Mouse (Mus musculus) midbrain, embryonic 16.5 days (tissue): ENCODE results near the gene Pecam1. TPM values are rescaled to one million over a fixed set of nuclear protein-coding genes. Genes with fewer than 3 reads are reported as not detected.
"Not testable (repeated sequence)": the region's sequence is repeated elsewhere in the genome, so short reads cannot be mapped to it uniquely, and the experiment has no call there.

Source experiments
- ATAC-seq: fragments of 200-750 bp; cut with Nextera tagmentation; 2 replicates; pipeline ENCODE4 v1.8.0; 2017; ENCODE audit warnings: moderate TSS enrichment
- H3K27ac ChIP-seq: fragments of 300-500 bp; sonication (generic); 2 replicates; pipeline ENCODE4 v1.5.1; 2014; ENCODE audit warnings: mild to moderate bottlenecking, low read length, mixed read lengths
- H3K27me3 ChIP-seq: fragments of 300-500 bp; sonication (generic); 2 replicates; pipeline ENCODE4 v1.6.1; 2014; ENCODE audit warnings: low read depth, low read length, mixed read lengths; ENCODE audit not compliant: control insufficient read depth, insufficient read depth
- H3K36me3 ChIP-seq: fragments of 300-500 bp; sonication (generic); 2 replicates; pipeline ENCODE4 v1.6.1; 2014; ENCODE audit warnings: mild to moderate bottlenecking, low read length, moderate library complexity, mixed read lengths; ENCODE audit not compliant: control insufficient read depth, insufficient read depth
- H3K4me1 ChIP-seq: fragments of 300-500 bp; sonication (generic); 2 replicates; pipeline ENCODE4 v1.6.1; 2014; ENCODE audit warnings: mild to moderate bottlenecking, low read length, mixed read lengths; ENCODE audit not compliant: control insufficient read depth, insufficient read depth
- H3K4me2 ChIP-seq: fragments of 300-500 bp; sonication (generic); 2 replicates; pipeline ENCODE4 v1.6.1; 2014; ENCODE audit warnings: mild to moderate bottlenecking, low read length, mixed read lengths
- H3K4me3 ChIP-seq: fragments of 300-500 bp; sonication (generic); 2 replicates; pipeline ENCODE4 v1.5.1; 2014; ENCODE audit warnings: low read depth, mild to moderate bottlenecking, low read length, moderate library complexity, mixed read lengths
- H3K9ac ChIP-seq: fragments of 300-500 bp; sonication (generic); 2 replicates; pipeline ENCODE4 v1.6.1; 2014; ENCODE audit warnings: low read depth, low read length, mixed read lengths
- H3K9me3 ChIP-seq: fragments of 300-500 bp; sonication (generic); replicated peaks from 2 replicates; pipeline ENCODE4 v1.6.1; 2014; ENCODE audit warnings: mild to moderate bottlenecking, low read length, mixed read lengths; ENCODE audit not compliant: control insufficient read depth, poor library complexity, severe bottlenecking
- WGBS: fragments of 180-500 bp; shearing (Covaris S2); extraction: QIAGEN DNeasy Blood & Tissue Kit; methylation state at CpG from one replicate; pipeline ENCODE4 v1.1.7; 2014; 5-methylcytosine and 5-hydroxymethylcytosine counted together
- polyA plus RNA-seq: library from polyadenylated mRNA; unstranded; fragments of >200 nt; fragmentation: Nextera tagmentation; extraction: Ambion mirVana; gene quantifications from 2 replicates; pipeline ENCODE4 v1.2.1, GENCODE M21; 2015

The Pecam1 gene
- polyA plus RNA-seq, 1 experiment from 2014 or later = 14.1 TPM

DNA sequence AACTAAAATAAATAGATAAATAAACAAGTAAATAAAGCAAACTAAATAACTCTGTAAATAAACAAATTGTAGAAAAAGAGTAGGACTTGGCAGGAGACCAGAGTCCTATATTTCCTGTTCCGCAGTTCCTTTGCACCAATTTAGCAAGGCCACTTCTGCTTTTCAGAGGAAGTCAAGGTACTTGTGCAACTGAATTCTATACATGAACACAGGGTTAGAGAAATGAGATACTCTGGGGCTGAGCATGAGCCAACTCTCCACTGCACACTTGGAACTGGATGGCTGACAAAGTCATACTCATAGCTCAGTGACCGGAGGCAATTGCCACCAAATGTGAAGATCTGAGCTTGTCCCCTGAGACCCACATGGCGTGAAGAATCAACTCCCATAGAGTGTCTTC lies 8.6 kb upstream of the Pecam1 start:
- no peak for ATAC-seq
- Histone ChIP-seq H3K9me3 (no peaks in the 10 kb centered on the region), H3K27me3 (no peaks in the 10 kb centered on the region), H3K4me2 (no peak overlapping the region), H3K27ac (no peak overlapping the region), H3K9ac (no peak overlapping the region), H3K4me1 (no peaks in the 10 kb centered on the region), H3K4me3 (no peak overlapping the region), H3K36me3 (no peaks in the 10 kb centered on the region)
- 97% methylated on average over 3 of the region's 3 CpGs for WGBS

GRCm38 (mm10) chr11:106755583-106755982 lies 5.2 kb upstream of the Pecam1 start:
- H3K9ac ChIP-seq = no peak overlapping the region
- no peak overlapping the region for H3K27ac ChIP-seq
- H3K36me3 ChIP-seq = no peaks in the 10 kb centered on the region
- H3K9me3 ChIP-seq = no peaks in the 10 kb centered on the region
- WGBS = 22% methylated on average over 5 of the region's 5 CpGs
- no peaks in the 10 kb centered on the region for H3K27me3 ChIP-seq
- no peaks in the 10 kb centered on the region for H3K4me1 ChIP-seq
- no peak overlapping the region for H3K4me2 ChIP-seq
- ATAC-seq = no peak
- H3K4me3 ChIP-seq = no peak overlapping the region

DNA sequence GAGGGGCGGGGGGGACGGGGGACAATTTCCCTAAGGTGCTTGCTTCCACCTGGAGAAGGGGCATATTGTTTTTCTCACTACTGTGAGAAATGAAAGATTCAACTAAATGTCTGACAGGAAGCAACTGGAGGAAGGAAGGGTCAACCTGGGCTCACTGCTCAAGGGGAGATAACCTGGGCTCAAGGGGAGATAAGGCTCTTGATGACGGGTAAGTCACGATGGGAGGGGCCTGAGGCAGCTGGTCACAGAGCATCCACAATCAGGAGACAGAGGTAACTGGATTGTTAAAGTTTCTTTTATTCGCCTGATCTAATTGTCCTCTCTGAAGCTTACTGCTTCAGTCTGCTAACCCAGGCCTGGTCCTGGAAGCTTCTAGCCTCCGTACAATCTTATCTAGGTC lies 2.9 kb upstream of the Pecam1 start:
- H3K27me3 ChIP-seq = no peaks in the 10 kb centered on the region
- no peak overlapping the region for H3K27ac ChIP-seq
- H3K9me3 ChIP-seq = no peaks in the 10 kb centered on the region
- no peak overlapping the region for H3K9ac ChIP-seq
- no peak overlapping the region for H3K4me2 ChIP-seq
- no peaks in the 10 kb centered on the region for H3K4me1 ChIP-seq
- 86% methylated on average over 6 of the region's 6 CpGs for WGBS
- ATAC-seq = no peak
- H3K36me3 ChIP-seq = no peaks in the 10 kb centered on the region
- H3K4me3 ChIP-seq = no peak overlapping the region

DNA sequence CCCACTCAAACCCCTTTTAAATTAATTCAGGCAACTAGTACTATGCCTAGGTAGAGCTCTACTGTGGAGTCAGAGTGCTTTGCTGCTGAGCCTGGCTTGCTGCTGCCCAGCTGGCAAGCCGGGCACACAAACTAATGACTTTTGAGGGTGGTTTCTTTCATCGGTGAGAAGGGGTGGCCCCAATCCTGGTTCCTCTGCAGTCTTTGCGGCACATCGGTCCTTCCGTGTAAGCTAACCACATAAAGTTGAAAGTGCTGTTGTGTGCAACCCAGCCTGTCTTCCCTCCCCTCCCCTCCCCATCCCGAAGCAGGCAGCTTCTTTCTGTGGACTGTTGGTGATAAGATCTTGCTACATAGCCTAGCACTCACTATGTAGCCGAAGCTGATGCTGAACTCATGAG lies 1.7 kb upstream of the Pecam1 start:
- Histone ChIP-seq H3K9me3 (no peaks in the 10 kb centered on the region), H3K4me3 (no peak overlapping the region), H3K36me3 (no peaks in the 10 kb centered on the region), H3K4me1 (no peaks in the 10 kb centered on the region), H3K27me3 (no peaks in the 10 kb centered on the region), H3K9ac (no peak overlapping the region), H3K4me2 (no peak overlapping the region), H3K27ac (no peak overlapping the region)
- WGBS = 92% methylated on average over 7 of the region's 7 CpGs
- ATAC-seq = no peak

- Histone ChIP-seq H3K9me3 (no peaks in the 10 kb centered on the region), H3K27me3 (no peaks in the 10 kb centered on the region), H3K4me2 (no peak within 1 kb of the TSS), H3K4me3 (no peak within 1 kb of the TSS), H3K27ac (no peak within 1 kb of the TSS), H3K4me1 (no peaks in the 10 kb centered on the region), H3K9ac (no peak within 1 kb of the TSS), H3K36me3 (no peaks in the 10 kb centered on the region)
- ATAC-seq = no peak
- WGBS = 91% methylated on average over 17 of the region's 17 CpGs
These were observed 901 bp upstream of the Pecam1 start, which contains the start of gene Milr1 for GRCm38 (mm10) chr11:106751039-106752018. Gene Milr1, plus strand, starts transcription at chr11:106751226.

DNA sequence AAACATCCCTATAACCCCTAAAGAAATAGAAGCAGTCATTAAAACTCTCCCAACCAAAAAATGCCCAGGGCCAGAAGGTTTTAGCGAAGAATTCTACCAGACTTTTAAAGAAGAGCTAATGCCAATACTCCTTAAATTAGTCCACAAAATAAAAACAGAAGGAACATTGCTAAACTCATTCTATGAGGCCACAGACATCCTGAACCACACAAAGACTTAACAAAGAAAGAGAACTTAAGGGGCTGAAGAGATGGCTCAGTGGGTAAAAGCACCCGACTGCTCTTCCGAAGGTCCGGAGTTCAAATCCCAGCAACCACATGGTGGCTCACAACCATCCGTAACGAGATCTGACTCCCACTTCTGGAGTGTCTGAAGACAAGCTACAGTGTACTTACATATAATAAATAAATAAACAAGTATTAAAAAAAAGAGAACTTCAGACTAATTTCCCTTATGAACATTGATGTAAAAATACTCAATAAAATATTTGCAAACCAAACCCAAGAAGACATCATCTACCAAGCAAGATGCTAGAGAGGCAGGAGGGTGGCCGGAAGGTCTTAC lies 789 bp downstream of the Pecam1 start:
- not testable (repeated sequence) for ATAC-seq

DNA sequence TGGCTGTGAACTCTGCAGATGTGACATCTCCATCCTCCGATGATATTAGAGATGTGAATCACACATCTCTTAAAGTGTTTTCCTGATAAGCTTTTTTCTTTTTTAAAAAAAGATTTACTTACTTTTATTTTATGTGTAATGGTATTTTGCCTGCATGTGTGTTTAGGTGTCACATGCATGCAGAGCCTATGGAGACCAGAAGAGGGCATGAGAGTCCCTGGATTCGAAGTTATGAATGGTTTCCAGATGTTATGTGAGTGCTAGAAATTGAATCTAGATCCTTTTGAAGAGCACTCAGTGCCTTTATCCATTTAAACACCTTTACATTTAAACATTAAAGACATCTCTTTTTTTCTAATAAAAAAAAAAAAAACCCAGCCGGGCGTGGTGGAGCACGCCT lies 5.5 kb downstream of the Pecam1 start:
- no peak for ATAC-seq
- no peak overlapping the region for H3K4me2 ChIP-seq
- H3K9ac ChIP-seq = no peak overlapping the region
- H3K27me3 ChIP-seq = no peaks in the 10 kb centered on the region
- no peaks in the 10 kb centered on the region for H3K9me3 ChIP-seq
- H3K27ac ChIP-seq = no peak overlapping the region
- no peak overlapping the region for H3K4me3 ChIP-seq
- peaks cover 4% of the 10 kb centered on the region for H3K4me1 ChIP-seq
- no peaks in the 10 kb centered on the region for H3K36me3 ChIP-seq
- WGBS = 93% methylated on average over 5 of the region's 5 CpGs

More for the DNA sequence above, 789 bp downstream of the Pecam1 start:
- H3K27me3 ChIP-seq, H3K36me3 ChIP-seq, H3K4me1 ChIP-seq, H3K9ac ChIP-seq, H3K9me3 ChIP-seq, H3K4me2 ChIP-seq, H3K4me3 ChIP-seq, H3K27ac ChIP-seq: not testable (repeated sequence)
- WGBS = 94% methylated on average over 7 of the region's 7 CpGs

GRCm38 (mm10) chr11:106742388-106742841 lies 8.0 kb downstream of the Pecam1 start:
- Histone ChIP-seq H3K4me2 (no peak overlapping the region), H3K4me3 (no peak overlapping the region), H3K9me3 (no peaks in the 10 kb centered on the region), H3K36me3 (no peaks in the 10 kb centered on the region), H3K9ac (no peak overlapping the region), H3K27ac (no peak overlapping the region), H3K4me1 (peaks cover 10% of the 10 kb centered on the region), H3K27me3 (no peaks in the 10 kb centered on the region)
- no peak for ATAC-seq
- 48% methylated on average over 6 of the region's 6 CpGs for WGBS

DNA sequence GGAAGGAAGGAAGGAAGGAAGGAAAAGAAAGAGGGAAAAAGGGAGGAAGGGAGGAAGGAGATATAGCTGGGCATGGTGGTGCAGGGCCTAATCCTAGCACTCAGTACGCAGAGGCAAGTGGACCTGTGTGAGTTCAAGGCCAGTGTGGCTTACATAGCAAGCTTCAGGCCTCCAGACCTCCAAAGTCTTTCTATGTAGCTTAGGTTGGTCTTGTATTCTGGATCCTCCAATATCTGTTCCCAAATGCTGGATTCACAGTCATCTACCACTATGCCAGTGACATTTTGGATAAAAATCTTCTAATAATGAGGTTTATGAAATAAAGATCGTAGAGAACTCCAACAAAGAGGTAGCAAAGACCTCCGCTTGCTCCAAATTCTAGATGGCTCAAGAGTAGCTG lies 8.6 kb downstream of the Pecam1 start:
- Histone ChIP-seq H3K36me3 (no peaks in the 10 kb centered on the region), H3K4me3 (no peak overlapping the region), H3K9ac (no peak overlapping the region), H3K4me1 (peaks cover 15% of the 10 kb centered on the region), H3K4me2 (no peak overlapping the region), H3K27me3 (no peaks in the 10 kb centered on the region), H3K27ac (no peak overlapping the region), H3K9me3 (no peaks in the 10 kb centered on the region)
- ATAC-seq = no peak
- WGBS = 95% methylated on average over 3 of the region's 3 CpGs
